Mouse (Mus musculus): Measurements from ENCODE around the gene Kbtbd7.
"Not testable (repeated sequence)": the region's sequence is repeated elsewhere in the genome, so short reads cannot be mapped to it uniquely, and the experiment has no call there.

Kbtbd7 gene

DNA sequence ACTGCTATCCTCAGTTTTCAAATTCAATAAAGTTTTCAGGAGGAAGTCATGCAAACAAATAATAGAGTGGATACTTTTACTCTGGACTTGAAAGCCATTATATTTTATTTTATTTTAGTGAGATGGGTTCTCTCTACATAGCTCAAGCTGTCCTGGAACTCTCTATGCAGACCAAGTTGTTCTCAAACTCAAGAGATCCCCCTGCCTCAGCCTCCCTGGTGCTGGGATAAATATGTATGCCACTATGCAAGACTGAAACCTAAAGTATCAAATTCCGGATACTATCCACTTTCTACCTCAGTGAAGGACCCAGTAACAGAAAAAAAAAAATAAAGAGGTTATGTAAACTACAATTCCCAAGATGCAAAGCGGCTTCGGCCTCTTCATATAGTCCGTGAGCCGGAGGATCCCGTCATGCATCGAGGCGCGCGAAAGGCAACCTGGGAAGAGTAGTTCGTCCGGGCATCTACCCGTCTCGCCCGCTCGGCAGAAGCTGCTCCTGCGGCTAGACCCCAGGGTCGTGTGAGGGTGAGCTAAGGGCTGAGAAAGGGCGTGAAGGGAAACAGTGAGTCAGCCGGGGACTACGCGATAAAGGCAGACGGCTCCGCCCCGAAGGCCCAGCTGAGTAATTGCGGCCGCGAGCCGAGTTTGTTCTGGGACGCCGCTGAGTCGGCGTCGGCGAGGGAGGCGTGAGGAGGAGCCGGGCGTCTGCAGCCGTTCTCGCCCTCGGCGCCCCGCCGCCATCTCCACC lies at the start of gene Kbtbd7:
Kbtbd7 (plus strand) TSS at position 533 of the 751 bp plus-strand sequence.
- DNase-seq (ENCODE audit: low spot score in 2 of 2) = peak; percentile 92 to 95

DNA sequence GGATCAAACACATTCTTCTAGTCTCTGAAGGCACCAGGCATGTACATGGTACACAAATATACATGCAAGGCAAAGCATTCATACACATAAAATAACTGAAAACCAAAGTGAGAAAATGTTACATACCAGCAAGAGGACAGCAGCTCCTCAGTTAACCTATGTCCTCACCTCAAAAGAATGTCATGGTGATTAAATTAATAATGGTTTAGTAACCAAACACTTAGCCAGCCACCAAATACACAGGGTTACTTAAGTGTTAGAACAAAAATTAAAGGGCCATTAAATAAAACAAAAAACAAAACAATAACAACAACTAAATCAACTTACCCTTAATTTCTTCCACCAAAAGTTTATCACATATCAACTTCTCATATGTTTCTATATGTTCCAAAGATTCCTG lies 49.3 kb upstream of the Kbtbd7 start:
- no peak for DNase-seq (ENCODE audit: low spot score in 2 of 2)

GRCm38 (mm10) chr14:79383120-79383519 lies 43.2 kb upstream of the Kbtbd7 start:
- no peak for DNase-seq (ENCODE audit: low spot score in 2 of 2)

DNA sequence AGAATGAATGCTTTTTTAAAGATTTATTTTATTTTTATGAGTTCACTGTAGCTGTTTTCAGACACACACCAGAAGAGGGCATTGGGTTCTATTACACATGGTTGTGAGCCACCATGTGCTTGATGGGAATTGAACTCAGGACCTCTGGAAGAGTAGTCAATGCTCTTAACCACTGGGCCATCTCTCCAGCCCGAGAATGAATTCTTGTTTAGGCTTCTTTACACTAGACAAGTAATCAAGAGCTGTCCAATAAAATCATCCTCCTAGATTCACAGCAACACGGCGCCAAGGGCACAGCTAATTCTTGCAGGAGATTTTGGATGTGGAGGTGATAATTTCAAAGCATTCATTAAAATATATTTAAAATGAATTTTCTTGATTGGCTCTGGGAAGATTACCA lies 38.0 kb upstream of the Kbtbd7 start:
- no peak for DNase-seq (ENCODE audit: low spot score in 2 of 2)

GRCm38 (mm10) chr14:79389438-79390264 lies 36.7 kb upstream of the Kbtbd7 start:
- DNase-seq (ENCODE audit: low spot score in 2 of 2) = peak in 1 of 2 experiments; percentile 3

GRCm38 (mm10) chr14:79390265-79390926 lies 35.9 kb upstream of the Kbtbd7 start, which contains the start of gene Naa16:
Naa16 (minus strand) TSS chr14:79390778.
- DNase-seq (ENCODE audit: low spot score in 2 of 2) = peak; percentile 92 to 94

- no peak for DNase-seq (ENCODE audit: low spot score in 2 of 2)
These were observed 33.0 kb upstream of the Kbtbd7 start for GRCm38 (mm10) chr14:79393289-79393688.

GRCm38 (mm10) chr14:79394564-79394963 lies 31.7 kb upstream of the Kbtbd7 start:
- peak in 1 of 2 experiments; percentile 17 for DNase-seq (ENCODE audit: low spot score in 2 of 2)

DNA sequence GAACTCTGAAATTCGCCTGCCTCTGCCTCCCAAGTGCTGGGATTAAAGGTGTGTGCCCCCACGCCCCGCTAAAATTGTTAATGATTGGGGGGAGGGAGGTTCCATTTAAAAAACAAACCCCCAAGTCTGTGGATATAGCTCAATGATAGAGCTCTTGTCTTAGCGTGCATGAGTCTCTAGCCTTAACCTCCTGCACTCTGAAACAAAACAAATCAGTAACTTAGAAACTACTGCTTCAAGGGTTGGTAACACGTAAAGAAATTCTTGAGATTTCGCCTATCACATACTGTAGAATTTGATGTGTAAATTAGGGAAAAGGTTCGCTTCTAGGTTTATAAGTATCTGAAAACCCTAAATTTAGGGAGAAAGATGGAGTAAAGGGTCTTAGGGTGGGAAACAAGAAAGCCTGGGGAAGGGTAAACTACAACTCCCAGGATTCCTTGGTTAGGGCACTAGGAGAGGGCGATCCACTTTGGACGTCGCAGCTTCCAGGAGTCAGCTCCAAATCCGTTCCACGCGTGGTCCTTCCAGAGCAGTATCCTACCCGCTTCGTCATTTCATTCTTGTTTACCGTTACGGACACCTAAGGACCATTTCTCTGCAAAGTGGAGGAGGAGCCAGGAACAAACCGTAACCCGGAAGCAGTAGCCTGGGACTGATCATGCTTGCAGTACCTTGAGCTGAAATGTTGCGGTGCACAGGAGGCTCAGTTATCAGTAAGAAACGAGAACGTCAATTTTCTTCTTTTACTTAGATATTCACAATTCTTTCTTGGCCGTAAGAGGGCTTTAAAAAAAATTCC lies 28.8 kb upstream of the Kbtbd7 start, which contains the start of gene Mtrf1:
Mtrf1 (plus strand) TSS at position 452 of the 802 bp plus-strand sequence.
- peak; percentile 73 to 80 for DNase-seq (ENCODE audit: low spot score in 2 of 2)

GRCm38 (mm10) chr14:79407641-79408040 lies 18.7 kb upstream of the Kbtbd7 start:
- no peak for DNase-seq (ENCODE audit: low spot score in 2 of 2)

- DNase-seq (ENCODE audit: low spot score in 2 of 2) = no peak
These were observed 17.0 kb upstream of the Kbtbd7 start for GRCm38 (mm10) chr14:79409278-79409830.

DNA sequence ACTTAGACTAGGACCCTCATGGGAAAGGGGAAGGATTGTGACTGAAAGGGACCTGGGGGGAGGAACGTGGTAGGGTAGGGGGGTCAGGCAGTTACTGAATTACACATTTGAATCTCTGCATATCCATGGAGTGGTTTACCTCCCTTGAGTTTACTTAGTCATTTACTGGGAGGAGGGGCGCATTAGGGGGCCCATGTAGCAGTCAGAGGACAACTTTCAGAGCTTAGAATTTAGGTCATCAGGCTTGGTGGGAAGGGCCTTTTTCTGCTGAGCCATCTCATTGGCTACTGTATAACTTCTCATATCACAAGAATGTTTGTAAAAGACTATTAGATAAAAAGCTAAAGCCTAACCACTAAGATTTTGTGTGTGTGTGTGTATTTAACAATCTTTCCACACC lies 15.6 kb upstream of the Kbtbd7 start:
- DNase-seq (ENCODE audit: low spot score in 2 of 2) = no peak

DNA sequence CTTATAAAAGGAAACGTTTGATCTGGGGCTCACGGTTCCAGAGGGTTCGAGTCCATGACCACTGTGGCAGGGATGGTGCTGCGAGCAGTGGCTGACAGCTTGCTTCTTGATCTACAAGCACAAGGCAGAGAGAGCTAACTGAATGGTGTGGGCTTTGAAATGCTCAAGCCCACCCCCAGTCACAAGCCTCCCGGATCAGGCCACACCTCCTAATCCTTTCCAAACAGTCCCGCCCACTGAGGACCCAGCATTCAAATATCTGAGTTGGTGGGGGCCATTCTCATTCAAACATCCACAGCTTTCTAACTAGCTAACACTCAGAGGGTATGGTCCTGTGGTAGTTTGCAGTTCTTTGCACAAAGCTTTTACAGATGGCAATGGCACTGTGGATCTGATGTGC lies 13.2 kb upstream of the Kbtbd7 start:
- DNase-seq (ENCODE audit: low spot score in 2 of 2) = no peak

- DNase-seq (ENCODE audit: low spot score in 2 of 2) = no peak
These were observed 6.1 kb upstream of the Kbtbd7 start for GRCm38 (mm10) chr14:79420083-79420685.

- not testable (repeated sequence) for DNase-seq (ENCODE audit: low spot score in 2 of 2)
These were observed 537 bp downstream of the Kbtbd7 start for GRCm38 (mm10) chr14:79426730-79427365.

DNA sequence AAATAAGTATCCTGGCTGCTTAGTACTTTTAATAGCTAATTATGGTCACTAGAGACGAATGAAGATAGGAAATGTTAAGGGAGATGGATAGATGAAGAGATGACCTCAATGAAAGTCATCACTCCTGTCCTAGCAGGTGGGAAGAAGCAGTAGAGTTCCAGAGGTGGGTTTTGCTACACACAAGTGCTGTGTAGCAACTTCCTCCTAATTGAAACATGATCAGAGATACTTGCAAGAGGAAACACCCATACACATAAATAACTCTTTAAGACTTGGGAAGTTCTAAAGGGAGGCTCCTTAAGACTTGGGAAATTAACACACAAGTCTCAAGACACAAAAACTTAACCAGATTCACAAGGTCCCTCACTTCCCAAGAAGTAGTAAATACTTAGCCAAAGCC lies 7.8 kb downstream of the Kbtbd7 start:
- DNase-seq (ENCODE audit: low spot score in 2 of 2) = no peak

- no peak for DNase-seq (ENCODE audit: low spot score in 2 of 2)
These were observed 14.3 kb downstream of the Kbtbd7 start for GRCm38 (mm10) chr14:79440655-79441054.

- DNase-seq (ENCODE audit: low spot score in 2 of 2) = no peak
These were observed 15.1 kb downstream of the Kbtbd7 start for GRCm38 (mm10) chr14:79441441-79441840.

DNA sequence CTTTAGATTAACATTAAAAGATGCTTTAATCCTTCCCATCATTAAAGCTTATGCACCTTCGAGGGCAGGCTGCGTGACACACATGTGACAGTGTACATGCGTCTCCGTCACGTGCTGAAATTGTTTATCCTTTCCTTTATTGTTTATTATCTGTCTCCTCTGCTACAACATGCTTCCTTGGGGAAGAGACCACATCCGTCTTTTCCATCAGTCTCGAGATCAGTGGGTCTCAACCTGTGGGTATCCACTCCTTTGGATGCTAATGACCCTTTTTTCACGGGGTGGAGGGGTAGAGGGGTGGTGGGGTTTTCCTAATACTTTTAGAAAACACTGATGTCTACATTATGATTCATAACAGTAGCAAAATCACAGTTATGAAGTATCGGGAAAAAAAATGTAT lies 18.3 kb downstream of the Kbtbd7 start:
- no peak for DNase-seq (ENCODE audit: low spot score in 2 of 2)

- DNase-seq (ENCODE audit: low spot score in 2 of 2) = peak; percentile 18 to 34
These were observed 18.8 kb downstream of the Kbtbd7 start for GRCm38 (mm10) chr14:79445055-79445620.
